Mouse (Mus musculus) midbrain, embryonic 10.5 days (tissue): ENCODE measurements around the gene Aqp1. TPM values are rescaled to one million over a fixed set of nuclear protein-coding genes. Genes with fewer than 3 reads are reported as not detected.

Source experiments
- DNase-seq: peaks from one replicate; pipeline ENCODE4 v3.0.0-alpha.2; 2017; ENCODE audit warnings: low spot score
- H3K27ac ChIP-seq: fragments of 300-500 bp; sonication (generic); replicated peaks from 2 replicates; pipeline ENCODE4 v1.5.1; 2016; ENCODE audit warnings: mild to moderate bottlenecking
- H3K27me3 ChIP-seq: fragments of 300-500 bp; sonication (generic); 2 replicates; pipeline ENCODE4 v1.6.1; 2016; ENCODE audit warnings: low read depth, mild to moderate bottlenecking; ENCODE audit not compliant: poor library complexity, severe bottlenecking
- H3K36me3 ChIP-seq: fragments of 300-500 bp; sonication (generic); 2 replicates; pipeline ENCODE4 v1.6.1; 2016; ENCODE audit warnings: mild to moderate bottlenecking, moderate library complexity
- H3K4me1 ChIP-seq: fragments of 300-500 bp; sonication (generic); 2 replicates; pipeline ENCODE4 v1.6.1; 2016
- H3K4me3 ChIP-seq: fragments of 300-500 bp; sonication (generic); 2 replicates; pipeline ENCODE4 v1.5.1; 2016; ENCODE audit warnings: mild to moderate bottlenecking, moderate library complexity
- H3K9me3 ChIP-seq: fragments of 300-500 bp; sonication (generic); replicated peaks from 2 replicates; pipeline ENCODE4 v1.6.1; 2016; ENCODE audit warnings: mild to moderate bottlenecking
- WGBS: fragments of 180-500 bp; shearing (Covaris S2); methylation state at CpG from one replicate; pipeline ENCODE4 v1.1.7; 2016; 5-methylcytosine and 5-hydroxymethylcytosine counted together
- polyA plus RNA-seq: library from polyadenylated mRNA; unstranded; fragments of >200 nt; fragmentation: Nextera tagmentation; extraction: Ambion mirVana; gene quantifications from 2 replicates; pipeline ENCODE4 v1.2.1, GENCODE M21; 2016

Aqp1 gene
- polyA plus RNA-seq, 1 experiment from 2014 or later = 0.56 TPM

DNA sequence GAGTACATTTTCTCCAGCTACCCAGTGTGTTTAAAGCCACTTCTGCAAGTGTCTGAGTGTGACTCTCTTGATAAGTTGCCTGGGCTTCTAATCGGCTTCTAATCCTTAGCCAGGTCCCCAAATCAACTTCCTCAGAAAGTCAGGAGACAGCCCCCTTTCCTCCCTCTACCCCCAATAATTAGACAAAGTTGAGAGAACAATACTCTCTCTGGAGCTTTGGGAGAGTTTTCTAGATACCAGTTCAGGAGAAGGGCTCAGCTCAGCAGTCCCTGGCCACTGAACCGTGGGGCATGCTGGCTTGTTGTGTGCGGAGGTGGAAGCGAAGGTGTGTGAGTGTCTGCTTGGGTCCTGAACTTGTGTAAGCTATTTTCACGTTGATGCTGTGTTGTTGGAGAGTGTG, 1.0 kb downstream of the Aqp1 start:
- Histone ChIP-seq H3K27me3 (no peaks in the 10 kb centered on the region), H3K4me1 (peaks cover 21% of the 10 kb centered on the region)

DNA sequence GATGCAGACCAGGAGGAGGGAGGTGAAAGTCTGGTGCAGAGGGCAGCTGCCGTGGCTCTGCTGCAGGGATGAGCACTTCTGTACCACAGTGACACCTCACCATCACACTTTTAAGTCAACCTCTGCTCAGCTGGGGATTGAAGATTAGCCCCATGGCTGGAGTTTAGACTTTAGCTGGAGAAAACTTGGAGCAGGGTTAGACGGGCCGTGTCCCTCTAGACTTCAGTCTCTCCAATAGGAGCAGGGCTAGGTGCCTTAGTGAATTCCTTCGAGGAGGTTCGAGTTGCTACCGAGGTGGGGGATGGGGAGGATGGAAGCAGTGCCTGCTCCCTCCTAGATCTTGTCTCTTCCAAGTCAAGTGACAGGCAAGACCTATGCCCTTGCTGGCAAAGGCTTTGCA, 1.8 kb downstream of the Aqp1 start:
- no peak for DNase-seq
- Histone ChIP-seq H3K36me3 (no peaks in the 10 kb centered on the region), H3K4me1 (peaks cover 21% of the 10 kb centered on the region), H3K9me3 (no peaks in the 10 kb centered on the region), H3K27ac (no peak overlapping the region), H3K27me3 (no peaks in the 10 kb centered on the region), H3K4me3 (no peak overlapping the region)
- WGBS = 48% methylated on average over 6 of the region's 6 CpGs

More for the DNA sequence above, 1.0 kb downstream of the Aqp1 start:
- DNase-seq = no peak
- WGBS = 88% methylated on average over 5 of the region's 5 CpGs
- H3K4me3 ChIP-seq = no peak overlapping the region
- no peaks in the 10 kb centered on the region for H3K36me3 ChIP-seq
- no peak overlapping the region for H3K27ac ChIP-seq
- no peaks in the 10 kb centered on the region for H3K9me3 ChIP-seq

DNA sequence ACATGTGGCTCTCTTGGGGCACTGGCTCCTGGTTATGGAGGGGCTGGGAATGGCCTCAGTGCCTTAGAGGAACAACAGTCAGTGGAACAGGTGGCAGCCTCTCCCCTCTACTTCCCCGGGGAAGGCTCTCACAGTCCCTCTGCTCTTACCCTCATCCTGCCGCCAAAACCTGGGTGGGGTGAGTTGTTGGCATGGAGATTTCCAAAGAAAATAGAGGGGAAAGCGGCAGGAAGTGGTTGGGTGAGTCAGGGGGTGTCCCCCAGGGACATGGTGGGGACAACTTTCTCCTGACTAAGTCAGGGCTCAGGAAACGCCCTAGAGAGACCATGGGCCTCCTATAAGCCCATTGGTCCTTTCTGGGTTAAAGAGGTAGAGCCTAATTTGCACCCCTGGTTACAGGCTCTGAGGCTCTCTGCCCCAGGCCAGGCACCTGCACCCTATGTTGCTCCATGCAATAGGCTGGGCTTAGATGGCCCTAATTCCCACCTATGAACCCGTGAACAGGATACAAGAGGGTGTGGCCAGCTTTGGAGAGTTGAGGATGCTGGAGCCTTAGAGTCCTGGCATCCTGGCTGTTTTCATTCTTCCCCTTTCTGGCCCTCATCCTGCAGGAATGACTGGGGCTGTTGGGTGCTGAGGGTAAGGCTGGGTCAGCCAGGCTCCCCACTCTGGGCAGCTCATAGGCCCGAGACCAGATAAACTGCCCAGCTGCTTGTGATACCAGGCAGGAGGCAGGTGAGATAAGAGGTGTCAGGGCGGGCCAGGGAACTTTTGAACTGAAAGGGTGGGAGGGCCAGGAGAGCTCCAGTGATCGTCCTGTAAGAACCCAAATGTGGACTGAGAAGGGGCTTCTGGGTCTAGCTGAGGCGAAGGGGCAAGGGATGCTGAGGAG, 2.9 kb downstream of the Aqp1 start:
- Histone ChIP-seq H3K4me3 (no peak overlapping the region), H3K9me3 (no peaks in the 10 kb centered on the region), H3K36me3 (no peaks in the 10 kb centered on the region), H3K4me1 (peaks cover 21% of the 10 kb centered on the region), H3K27ac (no peak overlapping the region), H3K27me3 (no peaks in the 10 kb centered on the region)
- no peak for DNase-seq
- 84% methylated on average over 9 of the region's 9 CpGs for WGBS

DNA sequence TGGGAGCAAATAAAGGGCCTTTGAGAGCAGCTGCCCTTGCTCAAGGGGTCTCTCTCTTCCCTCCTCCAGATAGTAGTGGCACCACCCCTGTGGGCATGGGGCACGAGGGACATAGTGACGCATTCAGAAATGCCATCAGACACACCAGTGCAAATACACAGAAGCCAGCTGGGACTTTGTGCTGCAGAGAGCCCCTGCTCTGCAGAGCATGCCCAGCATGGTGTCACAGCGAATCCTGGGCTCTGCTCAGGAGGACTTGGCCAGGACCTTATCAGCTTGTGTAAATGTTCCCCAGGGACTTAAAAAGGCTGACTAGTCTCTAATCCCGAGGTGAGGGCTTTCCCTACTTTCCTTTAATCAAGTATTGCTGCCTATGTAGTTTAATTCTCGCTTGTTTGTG, 5.5 kb downstream of the Aqp1 start:
- Histone ChIP-seq H3K4me3 (no peak overlapping the region), H3K4me1 (peaks cover 13% of the 10 kb centered on the region), H3K27me3 (0 out of 2 replicates have a peak, but pooled peaks cover 4% of the 10 kb centered on the region), H3K36me3 (no peaks in the 10 kb centered on the region), H3K27ac (no peak overlapping the region), H3K9me3 (no peaks in the 10 kb centered on the region)
- DNase-seq = no peak
- 28% methylated on average over 5 of the region's 5 CpGs for WGBS

DNA sequence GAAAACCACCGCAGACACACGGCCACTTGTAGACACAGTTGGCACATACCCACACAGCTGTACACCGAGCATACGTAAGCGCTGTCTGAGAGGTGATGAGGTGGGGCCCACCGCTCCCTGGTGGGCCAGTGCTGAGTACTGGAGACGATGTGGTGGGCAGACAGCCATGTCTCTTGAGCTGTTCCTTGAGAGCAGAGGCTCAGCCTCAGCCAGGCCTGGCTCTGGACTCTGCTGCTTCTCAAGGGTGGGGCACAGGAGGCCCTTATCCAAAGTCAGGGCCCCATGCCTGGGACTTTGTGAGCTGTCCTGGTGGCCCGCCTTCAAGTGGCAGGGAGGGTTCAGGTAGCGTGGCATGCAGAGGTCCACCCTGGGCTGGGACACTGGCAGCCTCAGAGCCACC, 6.1 kb downstream of the Aqp1 start:
- H3K36me3 ChIP-seq = no peaks in the 10 kb centered on the region
- H3K9me3 ChIP-seq = no peaks in the 10 kb centered on the region
- peaks cover 13% of the 10 kb centered on the region for H3K4me1 ChIP-seq
- H3K4me3 ChIP-seq = no peak overlapping the region
- 86% methylated on average over 9 of the region's 9 CpGs for WGBS
- H3K27me3 ChIP-seq = 0 out of 2 replicates have a peak, but pooled peaks cover 4% of the 10 kb centered on the region
- H3K27ac ChIP-seq = no peak overlapping the region
- DNase-seq = no peak

DNA sequence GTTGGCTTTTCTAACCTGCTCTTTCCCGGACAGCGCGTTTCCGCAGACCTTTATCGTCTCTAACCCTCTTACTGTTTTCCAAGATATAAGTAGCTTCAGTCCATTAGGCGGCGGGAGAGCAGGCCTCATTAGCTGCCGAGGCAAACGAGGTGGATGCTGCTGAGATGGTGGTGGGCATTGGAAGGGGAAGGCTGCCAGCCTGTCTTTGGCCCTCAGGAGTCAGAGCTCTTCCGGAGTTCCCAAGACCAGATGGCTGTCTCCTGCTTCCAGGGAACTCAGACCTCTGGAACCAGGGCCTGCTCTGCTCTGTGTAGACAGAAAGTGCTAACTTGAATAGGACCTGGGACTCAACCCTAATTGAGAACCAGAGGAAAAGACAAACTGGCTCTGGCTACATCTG, 7.2 kb downstream of the Aqp1 start:
- Histone ChIP-seq H3K4me1 (peaks cover 6% of the 10 kb centered on the region), H3K27me3 (0 out of 2 replicates have a peak, but pooled peaks cover 4% of the 10 kb centered on the region), H3K36me3 (no peaks in the 10 kb centered on the region), H3K9me3 (no peaks in the 10 kb centered on the region), H3K4me3 (no peak overlapping the region), H3K27ac (no peak overlapping the region)
- 92% methylated on average over 10 of the region's 10 CpGs for WGBS
- no peak for DNase-seq

DNA sequence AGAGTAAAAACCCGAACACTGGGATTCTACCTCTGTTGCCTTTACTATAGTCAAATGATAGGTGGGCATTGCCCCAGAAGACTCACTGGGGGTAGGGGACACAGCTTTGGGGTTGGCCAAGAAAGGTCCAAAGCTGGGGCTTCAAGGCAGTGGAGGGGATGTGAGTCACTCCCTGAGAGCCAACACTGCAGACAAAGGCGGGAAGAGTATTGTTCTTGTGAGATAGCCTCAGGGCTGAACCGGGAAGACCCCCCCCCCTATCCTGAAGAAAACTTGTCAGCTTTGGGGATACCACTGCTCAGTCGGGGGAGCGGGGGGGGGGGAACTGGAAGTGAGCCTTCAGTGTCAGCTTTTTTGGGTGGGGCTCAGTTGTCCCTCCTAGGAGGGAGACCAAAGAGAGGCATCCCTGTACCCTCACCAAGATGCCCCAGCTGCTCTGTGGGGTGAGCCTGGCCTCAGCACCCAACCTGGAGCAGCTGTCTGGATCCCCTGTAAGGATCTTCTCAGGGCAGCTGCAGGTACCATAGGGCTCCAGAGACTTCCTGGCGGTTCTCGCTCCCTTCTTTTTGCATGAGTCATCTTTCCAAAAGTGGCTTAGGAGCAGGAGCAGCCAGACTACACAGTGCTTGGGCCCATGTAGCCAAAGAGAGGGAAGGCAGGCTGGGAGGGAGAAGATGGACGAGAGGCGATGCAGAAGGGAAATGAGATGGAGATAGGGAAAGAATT, 8.2 kb downstream of the Aqp1 start:
- Histone ChIP-seq H3K4me3 (no peak overlapping the region), H3K4me1 (peaks cover 6% of the 10 kb centered on the region), H3K36me3 (no peaks in the 10 kb centered on the region), H3K27me3 (0 out of 2 replicates have a peak, but pooled peaks cover 4% of the 10 kb centered on the region), H3K9me3 (no peaks in the 10 kb centered on the region), H3K27ac (no peak overlapping the region)
- 87% methylated on average over 9 of the region's 9 CpGs for WGBS
- DNase-seq = no peak

DNA sequence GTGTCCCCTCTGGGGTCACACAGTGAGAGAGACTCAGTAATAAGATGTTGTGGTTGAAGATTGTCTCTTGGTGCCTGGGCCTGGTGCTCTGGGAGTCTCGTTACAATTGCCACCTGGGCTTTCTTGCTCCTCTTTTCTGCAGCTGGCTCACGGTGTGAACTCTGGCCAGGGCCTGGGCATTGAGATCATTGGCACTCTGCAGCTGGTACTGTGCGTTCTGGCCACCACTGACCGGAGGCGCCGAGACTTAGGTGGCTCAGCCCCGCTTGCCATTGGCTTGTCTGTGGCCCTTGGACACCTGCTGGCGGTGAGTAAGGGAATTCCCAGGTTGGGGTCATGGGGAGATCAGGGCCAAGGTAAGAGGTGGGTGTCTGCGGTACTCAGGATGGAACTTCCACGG, 9.0 kb downstream of the Aqp1 start:
- Histone ChIP-seq H3K4me1 (peaks cover 6% of the 10 kb centered on the region), H3K4me3 (no peak overlapping the region), H3K9me3 (no peaks in the 10 kb centered on the region), H3K36me3 (no peaks in the 10 kb centered on the region), H3K27ac (no peak overlapping the region), H3K27me3 (0 out of 2 replicates have a peak, but pooled peaks cover 4% of the 10 kb centered on the region)
- DNase-seq = no peak
- 87% methylated on average over 10 of the region's 10 CpGs for WGBS

DNA sequence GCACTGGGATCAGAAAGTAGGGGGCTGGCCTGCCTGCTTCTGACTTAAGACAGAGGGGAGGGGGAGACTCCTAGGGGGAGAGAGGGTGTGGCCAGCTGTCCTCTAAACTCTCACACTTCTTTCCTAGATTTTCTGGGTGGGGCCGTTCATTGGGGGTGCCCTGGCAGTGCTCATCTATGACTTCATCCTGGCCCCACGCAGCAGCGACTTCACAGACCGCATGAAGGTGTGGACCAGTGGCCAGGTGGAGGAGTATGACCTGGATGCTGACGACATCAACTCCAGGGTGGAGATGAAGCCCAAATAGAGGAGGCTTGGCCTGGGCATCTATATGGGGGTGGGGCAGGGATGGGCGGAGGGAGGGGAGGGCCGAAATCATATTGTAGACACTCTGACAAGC, 10.3 kb downstream of the Aqp1 start:
- Histone ChIP-seq H3K4me3 (no peak overlapping the region), H3K27me3 (0 out of 2 replicates have a peak, but pooled peaks cover 4% of the 10 kb centered on the region), H3K36me3 (no peaks in the 10 kb centered on the region), H3K4me1 (peaks cover 4% of the 10 kb centered on the region), H3K27ac (no peak overlapping the region), H3K9me3 (no peaks in the 10 kb centered on the region)
- WGBS = 81% methylated on average over 7 of the region's 7 CpGs
- DNase-seq = no peak

DNA sequence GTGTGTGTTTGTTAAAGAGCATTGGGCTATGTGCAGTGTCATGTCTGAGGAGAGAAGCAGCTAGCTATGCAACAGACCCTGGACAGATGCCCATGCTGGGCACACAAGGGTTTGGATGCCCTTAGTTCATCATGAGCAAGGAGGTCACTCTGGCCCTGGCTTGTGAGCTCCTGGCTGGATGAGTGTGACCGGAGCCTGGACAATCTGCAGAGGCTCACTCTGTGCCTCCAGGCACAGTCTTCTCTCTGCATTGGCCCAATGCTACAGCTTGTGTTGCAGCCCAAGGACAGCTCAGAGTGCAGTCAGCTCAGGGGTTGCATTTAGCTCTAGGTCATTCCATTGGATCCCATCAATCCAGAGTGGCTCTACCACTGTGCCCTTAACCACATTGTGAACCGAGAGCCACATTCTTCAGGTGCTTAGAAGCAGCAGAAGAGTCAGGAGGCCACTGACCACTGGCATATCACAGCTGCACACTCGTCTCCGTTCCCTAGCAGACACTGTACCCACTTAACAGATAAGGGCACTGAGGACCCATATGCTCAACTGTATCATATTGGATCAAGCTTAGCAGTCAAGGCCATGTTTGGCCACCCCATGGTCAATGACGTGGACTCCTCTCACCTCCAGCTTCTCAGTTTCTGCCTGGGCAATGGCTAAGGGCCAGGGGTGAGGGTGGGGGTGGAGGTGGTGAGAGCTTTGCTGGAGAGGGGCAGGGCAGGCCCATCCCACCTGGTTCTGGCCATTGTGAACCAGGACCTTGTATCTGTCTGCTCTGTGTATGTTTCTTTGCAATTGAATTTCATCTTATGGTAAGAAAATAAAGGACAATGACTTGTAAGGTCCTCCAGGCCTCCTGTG, 11.7 kb downstream of the Aqp1 start:
- no peaks in the 10 kb centered on the region for H3K4me1 ChIP-seq
- 0 out of 2 replicates have a peak, but pooled peaks cover 4% of the 10 kb centered on the region for H3K27me3 ChIP-seq
- WGBS = 91% methylated on average over 5 of the region's 5 CpGs
- no peaks in the 10 kb centered on the region for H3K9me3 ChIP-seq
- no peaks in the 10 kb centered on the region for H3K36me3 ChIP-seq
- no peak overlapping the region for H3K27ac ChIP-seq
- H3K4me3 ChIP-seq = no peak overlapping the region
- DNase-seq = no peak

DNA sequence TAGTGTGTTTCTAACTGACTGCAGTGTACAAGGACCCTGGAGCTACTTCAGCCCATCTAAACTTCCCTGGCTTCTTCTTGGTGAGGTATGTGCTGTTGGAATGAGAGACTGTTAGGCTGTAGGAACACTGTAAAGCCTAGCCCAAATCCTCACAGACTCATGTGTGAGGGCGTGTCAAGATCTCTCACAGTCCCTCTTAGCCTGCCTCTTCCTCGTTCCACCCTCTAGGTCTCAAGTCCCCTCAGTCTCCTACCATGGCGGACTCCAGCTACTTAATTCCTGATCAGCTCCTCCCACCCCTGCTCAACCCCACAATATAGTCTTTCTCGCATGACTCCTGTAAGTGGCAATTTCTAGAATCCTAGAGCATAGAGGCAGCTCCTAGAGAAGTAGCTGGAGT, 13.0 kb downstream of the Aqp1 start:
- DNase-seq = no peak
- no peaks in the 10 kb centered on the region for H3K36me3 ChIP-seq
- no peak overlapping the region for H3K27ac ChIP-seq
- H3K27me3 ChIP-seq = 0 out of 2 replicates have a peak, but pooled peaks cover 4% of the 10 kb centered on the region
- WGBS = 89% methylated on average over 4 of the region's 4 CpGs
- no peaks in the 10 kb centered on the region for H3K4me1 ChIP-seq
- H3K4me3 ChIP-seq = no peak overlapping the region
- H3K9me3 ChIP-seq = no peaks in the 10 kb centered on the region

DNA sequence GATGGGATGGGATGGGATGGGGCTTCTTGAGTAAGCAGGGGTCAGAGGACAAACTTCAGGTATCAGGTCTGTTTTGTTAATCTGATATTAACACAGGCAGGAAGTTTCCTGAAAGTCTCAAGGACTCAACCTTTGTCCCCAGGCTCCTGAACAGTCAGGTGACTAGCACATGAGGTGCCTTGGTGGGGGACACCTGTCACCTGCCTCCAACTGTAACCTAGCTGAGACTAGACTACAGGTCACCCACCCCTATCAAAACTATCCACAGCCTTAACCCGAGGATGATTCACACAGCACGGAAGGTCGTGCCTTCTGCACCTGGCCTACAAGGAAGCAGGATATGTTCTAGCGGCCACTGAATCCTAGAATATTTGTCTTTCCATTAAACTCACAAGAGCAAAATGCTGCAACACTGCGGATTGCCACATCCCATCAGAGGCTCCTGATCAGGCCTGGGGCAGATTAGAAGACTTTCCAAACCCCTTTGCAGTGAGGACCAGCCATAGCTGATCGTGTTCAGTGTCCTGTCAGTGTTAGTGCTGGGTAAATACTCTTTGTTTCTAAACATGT, 14.2 kb downstream of the Aqp1 start:
- Histone ChIP-seq H3K27ac (no peak overlapping the region), H3K4me1 (no peaks in the 10 kb centered on the region; the same call in 1 of the 2 replicates), H3K36me3 (no peaks in the 10 kb centered on the region), H3K4me3 (no peak overlapping the region), H3K9me3 (no peaks in the 10 kb centered on the region), H3K27me3 (0 out of 2 replicates have a peak, but pooled peaks cover 4% of the 10 kb centered on the region)
- no peak for DNase-seq
- 90% methylated on average over 6 of the region's 6 CpGs for WGBS
